Mouse (Mus musculus) ES-Bruce4 (cell line): ENCODE data around the gene Tdp2. TPM values are rescaled to one million over a fixed set of nuclear protein-coding genes. Genes with fewer than 3 reads are reported as not detected.
A peak's percentile ranks its signal among the peaks of the same experiment; 100 is the strongest.

Experiments
- H3K27ac ChIP-seq: 2 replicates; pipeline ENCODE4 v1.5.1; 2012; ENCODE audit warnings: low read length, inconsistent platforms; ENCODE audit not compliant: insufficient read depth
- H3K27me3 ChIP-seq: 2 replicates; pipeline ENCODE4 v1.6.1; 2012; ENCODE audit warnings: mild to moderate bottlenecking, low read length, inconsistent platforms; ENCODE audit not compliant: control insufficient read depth, poor library complexity, insufficient read depth, severe bottlenecking
- H3K36me3 ChIP-seq: 2 replicates; pipeline ENCODE4 v1.6.1; 2012; ENCODE audit warnings: inconsistent platforms, mild to moderate bottlenecking, low read length, moderate library complexity; ENCODE audit not compliant: control insufficient read depth, poor library complexity, insufficient read depth, severe bottlenecking
- H3K4me1 ChIP-seq: one replicate; pipeline ENCODE4 v1.8.1; 2011; ENCODE audit warnings: low read length; ENCODE audit not compliant: control insufficient read depth, insufficient read depth
- H3K4me3 ChIP-seq: 2 replicates; pipeline ENCODE4 v1.5.1; 2011; ENCODE audit warnings: low read depth, mild to moderate bottlenecking, low read length
- H3K9ac ChIP-seq: 2 replicates; pipeline ENCODE4 v1.6.1; 2012; ENCODE audit warnings: low read depth, mild to moderate bottlenecking, inconsistent platforms; ENCODE audit not compliant: poor library complexity, severe bottlenecking
- H3K9me3 ChIP-seq: replicated peaks from 2 replicates; pipeline ENCODE4 v1.6.1; 2012; ENCODE audit warnings: mild to moderate bottlenecking, low read length, inconsistent platforms; ENCODE audit not compliant: control insufficient read depth, poor library complexity, insufficient read depth, severe bottlenecking
- CTCF ChIP-seq: IDR thresholded peaks from one replicate; pipeline ENCODE4 v1.8.1; 2011; ENCODE audit warnings: low read depth, low read length
- EP300 ChIP-seq: IDR thresholded peaks from 2 replicates; pipeline ENCODE4 v1.6.1; 2011; ENCODE audit warnings: low read depth, low read length; ENCODE audit not compliant: insufficient read depth
- POLR2A ChIP-seq: IDR thresholded peaks from one replicate; pipeline ENCODE4 v1.8.1; 2011; ENCODE audit warnings: low read length; ENCODE audit not compliant: insufficient read depth
- polyA plus RNA-seq: library from polyadenylated mRNA; stranded (reverse); fragments of >200 nt; gene quantifications from 2 replicates; pipeline ENCODE4 v1.2.4, GENCODE M21; 2011; ENCODE audit warnings: low read depth; ENCODE audit not compliant: missing spikeins, insufficient read depth, insufficient read length

Gene Tdp2
- 88.3 and 95.8 TPM in 2 replicates for polyA plus RNA-seq

DNA sequence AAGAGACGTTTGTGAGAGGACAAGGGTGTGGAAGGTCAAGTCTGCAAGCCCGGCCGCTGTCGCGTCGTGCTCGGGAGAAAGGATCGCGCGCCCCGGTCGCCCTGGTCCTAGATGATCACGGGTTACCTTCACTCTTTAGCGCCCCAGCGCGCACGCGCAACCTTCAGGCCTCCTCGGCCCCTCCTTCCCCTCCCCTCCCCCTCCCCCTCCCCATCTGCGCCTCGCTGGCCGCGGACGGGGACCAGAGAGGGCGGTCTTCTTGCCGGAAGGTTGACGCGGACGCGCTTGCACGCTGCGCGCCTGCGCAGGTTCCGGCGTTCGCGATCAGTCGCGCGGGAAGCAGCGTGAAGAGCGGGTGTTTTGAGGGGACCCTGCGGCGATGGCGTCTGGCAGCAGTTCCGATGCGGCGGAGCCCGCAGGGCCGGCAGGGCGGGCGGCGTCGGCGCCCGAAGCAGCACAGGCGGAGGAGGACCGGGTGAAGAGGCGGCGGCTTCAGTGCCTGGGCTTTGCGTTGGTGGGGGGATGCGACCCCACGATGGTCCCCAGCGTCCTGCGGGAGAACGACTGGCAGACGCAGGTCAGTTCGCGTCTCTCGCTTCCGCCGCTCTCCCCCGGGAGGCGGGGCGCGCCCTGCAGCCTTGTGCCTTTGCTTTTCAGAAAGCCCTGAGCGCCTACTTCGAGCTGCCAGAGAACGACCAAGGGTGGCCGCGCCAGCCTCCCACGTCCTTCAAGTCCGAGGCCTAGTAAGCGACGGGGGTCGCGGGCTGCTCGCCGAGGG lies at the start of gene Tdp2, which contains the start of gene Acot13:
Gene Tdp2 (plus strand): TSS at position 327 of the 778 bp plus-strand sequence.
Gene Acot13 (minus strand): TSS at position 188 of the 778 bp plus-strand sequence.
- peak within 1 kb of the TSS; percentile 97 for H3K4me3 ChIP-seq
- H3K36me3 ChIP-seq: peaks cover 8% of the 10 kb centered on the region
- no peaks in the 10 kb centered on the region for H3K4me1 ChIP-seq
- H3K9ac ChIP-seq: peak within 1 kb of the TSS; percentile 82
- H3K27me3 ChIP-seq: no peaks in the 10 kb centered on the region
- H3K27ac ChIP-seq: peak within 1 kb of the TSS; percentile 53
- no peak for TF ChIP-seq CTCF
- TF ChIP-seq POLR2A: peak; percentile 76
- TF ChIP-seq EP300: 0 out of 2 replicates have a peak, but pooled peaks have one; percentile 41
- no peaks in the 10 kb centered on the region for H3K9me3 ChIP-seq

- no peak for TF ChIP-seq POLR2A
- TF ChIP-seq EP300: no peak
- no peak for TF ChIP-seq CTCF
- no peak overlapping the region for H3K27ac ChIP-seq
- no peaks in the 10 kb centered on the region for H3K4me1 ChIP-seq
- no peak overlapping the region for H3K9ac ChIP-seq
- H3K36me3 ChIP-seq: no peaks in the 10 kb centered on the region
- no peaks in the 10 kb centered on the region; the same call in 1 of the 2 replicates for H3K9me3 ChIP-seq
- H3K27me3 ChIP-seq: no peaks in the 10 kb centered on the region
- no peak overlapping the region for H3K4me3 ChIP-seq
Measured at GRCm38 (mm10) chr13:24781916-24782315, 49.6 kb upstream of the Tdp2 start.

DNA sequence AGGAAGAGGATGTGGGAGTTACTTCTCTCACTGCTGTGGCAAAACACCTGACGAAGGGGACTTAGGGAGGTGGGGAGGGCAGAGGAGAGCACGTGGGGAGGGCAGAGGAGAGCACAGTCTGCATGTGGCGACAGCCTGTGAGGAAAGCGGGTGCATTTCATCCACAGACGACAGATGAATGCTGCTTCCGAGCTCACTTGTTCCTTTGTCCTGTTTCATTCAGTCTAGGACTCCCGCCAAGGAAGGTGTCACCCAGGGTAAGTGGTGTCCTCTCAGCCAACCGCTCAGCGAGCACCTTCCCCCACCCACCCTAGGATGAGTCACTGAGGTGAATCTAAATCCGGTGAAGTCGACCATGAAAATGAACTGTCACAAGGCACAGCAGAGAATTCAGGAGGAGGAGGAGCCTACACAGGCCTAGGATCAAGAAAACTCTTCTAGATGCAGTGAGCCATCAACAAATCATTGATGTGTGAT lies 45.4 kb upstream of the Tdp2 start:
- Histone ChIP-seq H3K9me3 (no peaks in the 10 kb centered on the region; the same call in 1 of the 2 replicates), H3K9ac (no peak overlapping the region), H3K27me3 (no peaks in the 10 kb centered on the region), H3K4me1 (no peaks in the 10 kb centered on the region), H3K4me3 (no peak overlapping the region), H3K27ac (no peak overlapping the region), H3K36me3 (no peaks in the 10 kb centered on the region)
- TF ChIP-seq POLR2A (no peak), EP300 (no peak), CTCF (no peak)

GRCm38 (mm10) chr13:24787477-24787876 lies 44.0 kb upstream of the Tdp2 start:
- no peaks in the 10 kb centered on the region for H3K36me3 ChIP-seq

GRCm38 (mm10) chr13:24791349-24791748 lies 40.1 kb upstream of the Tdp2 start:
- Histone ChIP-seq H3K36me3 (no peaks in the 10 kb centered on the region), H3K9ac (no peak overlapping the region), H3K27ac (no peak overlapping the region), H3K27me3 (no peaks in the 10 kb centered on the region), H3K4me3 (no peak overlapping the region), H3K9me3 (no peaks in the 10 kb centered on the region), H3K4me1 (no peaks in the 10 kb centered on the region)
- TF ChIP-seq EP300: no peak
- no peak for TF ChIP-seq CTCF
- no peak for TF ChIP-seq POLR2A

More at GRCm38 (mm10) chr13:24787477-24787876, 44.0 kb upstream of the Tdp2 start:
- H3K27me3 ChIP-seq: no peaks in the 10 kb centered on the region
- H3K27ac ChIP-seq: no peak overlapping the region
- H3K4me1 ChIP-seq: no peaks in the 10 kb centered on the region
- H3K4me3 ChIP-seq: no peak overlapping the region
- H3K9me3 ChIP-seq: no peaks in the 10 kb centered on the region; the same call in 1 of the 2 replicates
- no peak overlapping the region for H3K9ac ChIP-seq
- TF ChIP-seq CTCF (no peak), POLR2A (no peak), EP300 (no peak)

GRCm38 (mm10) chr13:24792411-24793045 lies 39.0 kb upstream of the Tdp2 start:
- no peaks in the 10 kb centered on the region for H3K9me3 ChIP-seq
- no peaks in the 10 kb centered on the region for H3K27me3 ChIP-seq
- no peak overlapping the region for H3K27ac ChIP-seq
- no peaks in the 10 kb centered on the region for H3K36me3 ChIP-seq
- H3K4me3 ChIP-seq: no peak overlapping the region
- H3K9ac ChIP-seq: no peak overlapping the region
- TF ChIP-seq POLR2A: no peak
- TF ChIP-seq CTCF: no peak
- no peak for TF ChIP-seq EP300
- no peaks in the 10 kb centered on the region for H3K4me1 ChIP-seq
